Mouse (Mus musculus) layer of hippocampus, adult 18-20 months (tissue): ENCODE data around the gene Mab21l3. TPM values are rescaled to one million over a fixed set of nuclear protein-coding genes. Genes with fewer than 3 reads are reported as not detected.

Source experiments
- total RNA-seq, 2 experiments: library from RNA; stranded (reverse); gene quantifications; 2 replicates each; pipeline ENCODE4 v1.2.3; 2021

The Mab21l3 gene
- total RNA-seq, 2 experiments from 2014 or later: not detected

Other genes with a start within 250 kb of the Mab21l3 start
- gene Atp1a1, start 244.3 kb downstream of the Mab21l3 start, total RNA-seq: 100 to 1,000 TPM; 518 to 527 TPM
- 1 to 10 TPM; 9.0 to 9.2 TPM for gene Slc22a15, start 75.5 kb upstream of the Mab21l3 start, total RNA-seq
- 1 to 10 TPM in 1 of 2 experiments, under 1 TPM in 1; 0.84 to 1.4 TPM for gene Nhlh2, start 161.1 kb upstream of the Mab21l3 start, total RNA-seq
- gene Casq2, start 237.5 kb upstream of the Mab21l3 start, total RNA-seq: 1 to 10 TPM in 1 of 2 experiments, under 1 TPM in 1; 0.59 to 1.2 TPM